Mouse (Mus musculus) liver, embryonic 15.5 days (tissue): ENCODE results near the gene Lipc. TPM values are rescaled to one million over a fixed set of nuclear protein-coding genes. Genes with fewer than 3 reads are reported as not detected.
A peak's percentile ranks its signal among the peaks of the same experiment; 100 is the strongest.

ENCODE experiments used
- ATAC-seq: fragments of 200-750 bp; cut with Nextera tagmentation; 2 replicates; pipeline ENCODE4 v1.8.0; 2017; ENCODE audit warnings: moderate number of reproducible peaks, mild to moderate bottlenecking, moderate library complexity; ENCODE audit not compliant: insufficient read depth
- H3K27ac ChIP-seq: fragments of 300-500 bp; sonication (generic); replicated peaks from 2 replicates; pipeline ENCODE4 v1.5.1; 2015; ENCODE audit warnings: mild to moderate bottlenecking, inconsistent platforms
- H3K27me3 ChIP-seq: fragments of 300-500 bp; sonication (generic); 2 replicates; pipeline ENCODE4 v1.6.1; 2015; ENCODE audit warnings: mild to moderate bottlenecking, inconsistent platforms
- H3K36me3 ChIP-seq: fragments of 300-500 bp; sonication (generic); replicated peaks from 2 replicates; pipeline ENCODE4 v1.6.1; 2015; ENCODE audit warnings: moderate library complexity, mild to moderate bottlenecking, inconsistent platforms
- H3K4me1 ChIP-seq: fragments of 300-500 bp; sonication (generic); replicated peaks from 2 replicates; pipeline ENCODE4 v1.6.1; 2015; ENCODE audit warnings: inconsistent platforms
- H3K4me2 ChIP-seq: fragments of 300-500 bp; sonication (generic); 2 replicates; pipeline ENCODE4 v1.6.1; 2015; ENCODE audit warnings: moderate library complexity, mild to moderate bottlenecking, inconsistent platforms
- H3K4me3 ChIP-seq: fragments of 300-500 bp; sonication (generic); replicated peaks from 2 replicates; pipeline ENCODE4 v1.5.1; 2015; ENCODE audit warnings: mild to moderate bottlenecking, inconsistent platforms
- H3K9ac ChIP-seq: fragments of 300-500 bp; sonication (generic); 2 replicates; pipeline ENCODE4 v1.6.1; 2015; ENCODE audit warnings: moderate library complexity, mild to moderate bottlenecking, inconsistent platforms
- H3K9me3 ChIP-seq: fragments of 300-500 bp; sonication (generic); replicated peaks from 2 replicates; pipeline ENCODE4 v1.6.1; 2016; ENCODE audit warnings: inconsistent platforms
- WGBS: fragments of 180-500 bp; shearing (Covaris S2); methylation state at CpG from one replicate; pipeline ENCODE4 v1.1.7; 2015; ENCODE audit warnings: mixed read lengths; ENCODE audit not compliant: insufficient replicate concordance; 5-methylcytosine and 5-hydroxymethylcytosine counted together
- polyA plus RNA-seq: library from polyadenylated mRNA; unstranded; fragments of >200 nt; fragmentation: Nextera tagmentation; extraction: Ambion mirVana; gene quantifications from 2 replicates; pipeline ENCODE4 v1.2.1, GENCODE M21; 2015

Gene Lipc
- polyA plus RNA-seq, 1 experiment from 2014 or later: 39.5 TPM

DNA sequence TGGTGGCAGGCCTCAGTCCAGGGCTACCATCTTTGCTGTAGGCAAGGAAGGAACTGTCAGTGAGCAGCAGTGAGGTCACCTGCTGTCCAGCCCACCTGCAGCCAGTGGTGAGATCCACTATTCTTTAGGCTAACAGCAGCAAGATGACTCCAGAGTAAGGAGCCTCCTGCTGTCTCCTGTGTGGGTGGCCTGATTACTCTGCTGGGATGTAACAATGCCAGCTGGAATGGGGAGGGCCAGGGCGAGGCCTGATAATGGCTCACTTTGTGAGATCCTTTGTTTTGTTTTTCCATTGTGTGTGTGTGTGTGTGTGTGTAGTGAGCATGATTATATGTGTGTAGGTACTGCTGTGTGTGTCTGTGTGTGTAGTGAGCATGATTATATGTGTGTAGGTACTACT, 134.6 kb downstream of the Lipc start:
- WGBS: 59% methylated on average over 1 of the region's 1 CpGs
- ATAC-seq: no peak
- H3K4me3 ChIP-seq: no peak overlapping the region
- peaks cover 7% of the 10 kb centered on the region; the same call in 1 of the 2 replicates for H3K4me1 ChIP-seq
- no peak overlapping the region for H3K9ac ChIP-seq
- H3K9me3 ChIP-seq: no peaks in the 10 kb centered on the region
- no peak overlapping the region for H3K27ac ChIP-seq
- H3K4me2 ChIP-seq: no peak overlapping the region
- H3K36me3 ChIP-seq: no peaks in the 10 kb centered on the region
- no peaks in the 10 kb centered on the region for H3K27me3 ChIP-seq

DNA sequence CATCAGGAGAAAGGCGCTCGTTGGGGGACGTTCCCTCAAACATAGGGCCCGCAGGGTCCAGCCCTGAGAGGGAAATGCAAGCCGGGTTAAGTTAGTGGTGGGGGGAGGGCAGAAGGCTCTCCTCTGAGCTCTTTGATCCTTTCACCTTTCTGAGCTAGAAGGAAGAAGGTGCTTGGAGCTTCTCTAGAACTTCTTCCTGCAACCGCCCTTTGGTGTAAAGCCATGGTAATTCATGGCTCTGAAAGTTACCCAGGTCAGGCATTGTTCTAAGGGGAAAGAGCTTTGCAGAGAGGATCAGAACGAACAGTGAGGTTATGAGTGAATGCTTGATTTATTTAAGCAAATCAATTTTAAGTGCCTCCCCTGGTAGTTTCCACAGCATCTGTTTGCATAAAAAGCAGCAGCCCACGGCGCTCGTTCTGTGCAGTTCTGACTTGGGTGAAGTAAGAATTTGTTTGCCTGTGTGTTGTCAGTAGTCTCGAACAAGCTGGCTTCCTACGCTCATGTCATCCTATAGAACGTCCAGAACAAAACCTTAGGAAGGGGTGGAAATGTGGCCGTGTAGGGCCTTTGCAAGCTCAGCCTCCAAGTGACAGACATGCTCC, 135.2 kb downstream of the Lipc start:
- peaks cover 7% of the 10 kb centered on the region; the same call in 1 of the 2 replicates for H3K4me1 ChIP-seq
- ATAC-seq: no peak
- H3K27me3 ChIP-seq: no peaks in the 10 kb centered on the region
- H3K4me3 ChIP-seq: no peak overlapping the region
- no peak overlapping the region for H3K4me2 ChIP-seq
- WGBS: 76% methylated on average over 14 of the region's 14 CpGs
- no peaks in the 10 kb centered on the region for H3K9me3 ChIP-seq
- no peaks in the 10 kb centered on the region for H3K36me3 ChIP-seq
- no peak overlapping the region for H3K9ac ChIP-seq
- no peak overlapping the region for H3K27ac ChIP-seq

DNA sequence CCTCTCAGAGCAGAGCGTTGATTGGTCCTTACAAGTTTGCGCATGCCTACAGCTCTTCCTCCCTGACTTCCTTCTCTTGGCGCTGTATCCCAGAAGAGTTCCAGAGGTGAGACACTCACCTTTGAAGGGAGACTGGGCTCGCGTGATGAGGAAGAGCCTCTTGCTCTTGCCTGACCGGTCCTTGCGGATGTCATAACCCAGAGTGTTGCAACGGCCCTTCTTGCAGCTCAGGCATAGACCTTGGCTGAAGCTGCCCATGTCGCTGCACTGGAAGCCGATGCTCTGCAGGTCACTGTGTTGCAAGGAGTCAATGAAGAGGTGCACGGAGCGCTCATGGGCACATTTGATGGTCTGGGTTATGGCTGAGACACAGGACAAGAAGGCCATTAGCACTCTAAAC, 139.5 kb downstream of the Lipc start:
- 82% methylated on average over 12 of the region's 12 CpGs for whole genome bisulfite sequencing
- peak; percentile 29; the same call in 1 of the 2 replicates for ATAC-seq
- no peak overlapping the region for H3K27ac ChIP-seq

DNA sequence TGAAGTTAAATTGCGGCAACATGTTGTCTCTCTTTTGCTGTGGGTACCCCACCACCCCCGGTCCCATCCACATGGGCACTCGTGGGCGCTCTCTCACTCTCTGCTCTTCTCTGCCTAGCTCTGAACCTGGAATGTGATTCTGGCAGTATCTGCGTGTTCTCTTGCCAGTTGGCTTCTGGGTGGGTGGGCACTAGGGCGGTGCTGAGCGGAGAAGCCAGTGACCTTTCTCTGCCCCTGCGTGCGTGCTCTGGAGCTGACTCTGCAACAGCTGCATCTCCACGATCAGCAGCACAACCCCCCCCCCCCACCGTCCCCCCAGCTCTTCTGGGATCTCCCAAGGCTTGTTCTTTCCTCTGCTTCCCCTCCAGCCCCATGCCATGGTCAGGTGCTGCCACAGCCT, 144.3 kb downstream of the Lipc start:
- Histone ChIP-seq H3K4me3 (no peak overlapping the region), H3K4me1 (peaks cover 10% of the 10 kb centered on the region), H3K36me3 (no peaks in the 10 kb centered on the region; the same call in 1 of the 2 replicates), H3K4me2 (no peak overlapping the region), H3K27ac (no peak overlapping the region), H3K27me3 (no peaks in the 10 kb centered on the region), H3K9ac (no peak overlapping the region), H3K9me3 (no peaks in the 10 kb centered on the region)
- no peak for ATAC-seq
- 77% methylated on average over 10 of the region's 11 CpGs for whole genome bisulfite sequencing

More for the DNA sequence above, 139.5 kb downstream of the Lipc start:
- no peak overlapping the region for H3K9ac ChIP-seq
- H3K4me3 ChIP-seq: no peak overlapping the region
- no peaks in the 10 kb centered on the region for H3K36me3 ChIP-seq
- H3K9me3 ChIP-seq: no peaks in the 10 kb centered on the region
- peaks cover 11% of the 10 kb centered on the region; the same call in 1 of the 2 replicates for H3K4me1 ChIP-seq
- H3K27me3 ChIP-seq: no peaks in the 10 kb centered on the region
- no peak overlapping the region for H3K4me2 ChIP-seq

DNA sequence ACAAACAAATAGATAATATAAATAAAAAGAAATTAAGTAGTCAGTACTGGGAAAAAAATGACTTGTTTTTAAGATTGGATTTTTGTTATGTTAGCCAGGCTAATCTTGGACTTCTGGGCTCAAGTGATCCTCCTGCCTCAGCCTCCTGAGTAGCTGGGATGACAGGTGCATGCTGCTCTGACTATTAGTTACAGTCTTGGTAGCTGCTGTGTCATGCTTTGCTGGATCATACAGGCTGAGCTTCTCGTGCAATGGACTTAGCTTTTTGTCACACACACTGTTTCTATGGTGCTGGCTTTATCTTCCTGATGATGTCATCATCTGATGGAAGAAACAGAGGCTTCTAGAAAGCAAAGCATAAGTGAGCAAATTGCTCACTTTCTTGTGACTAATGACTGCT, 146.0 kb downstream of the Lipc start:
- Histone ChIP-seq H3K9ac (no peak overlapping the region), H3K4me3 (no peak overlapping the region), H3K4me2 (no peak overlapping the region), H3K36me3 (no peaks in the 10 kb centered on the region; the same call in 1 of the 2 replicates), H3K4me1 (peaks cover 18% of the 10 kb centered on the region), H3K9me3 (no peaks in the 10 kb centered on the region), H3K27me3 (no peaks in the 10 kb centered on the region), H3K27ac (no peak overlapping the region)
- 28% methylated on average over 1 of the region's 1 CpGs for WGBS
- no peak for ATAC-seq

DNA sequence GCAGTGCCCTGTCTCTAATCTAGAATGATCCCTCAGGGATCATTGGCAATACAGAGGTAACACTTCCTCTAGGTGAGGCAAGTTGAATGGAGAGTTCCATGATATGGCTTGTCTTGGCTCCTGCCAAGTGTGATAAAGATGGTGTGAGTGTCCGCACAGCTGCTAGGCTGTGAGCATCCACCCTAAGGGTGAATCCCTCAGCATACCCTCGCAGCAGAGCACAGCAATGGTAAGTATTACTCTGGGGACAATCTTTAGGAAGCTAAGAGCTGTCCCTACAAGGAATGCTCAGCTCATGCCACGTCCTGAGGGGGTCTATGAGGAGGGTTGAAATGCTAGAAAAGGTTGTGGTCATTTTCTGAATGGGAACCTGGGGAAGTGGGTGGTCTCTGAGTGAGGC, 149.2 kb downstream of the Lipc start:
- Histone ChIP-seq H3K4me1 (peaks cover 17% of the 10 kb centered on the region), H3K9me3 (no peaks in the 10 kb centered on the region), H3K4me2 (no peak overlapping the region), H3K4me3 (no peak overlapping the region), H3K36me3 (no peaks in the 10 kb centered on the region; the same call in 1 of the 2 replicates), H3K27me3 (no peaks in the 10 kb centered on the region), H3K27ac (no peak overlapping the region), H3K9ac (no peak overlapping the region)
- WGBS: 59% methylated on average over 3 of the region's 3 CpGs
- no peak for ATAC-seq

DNA sequence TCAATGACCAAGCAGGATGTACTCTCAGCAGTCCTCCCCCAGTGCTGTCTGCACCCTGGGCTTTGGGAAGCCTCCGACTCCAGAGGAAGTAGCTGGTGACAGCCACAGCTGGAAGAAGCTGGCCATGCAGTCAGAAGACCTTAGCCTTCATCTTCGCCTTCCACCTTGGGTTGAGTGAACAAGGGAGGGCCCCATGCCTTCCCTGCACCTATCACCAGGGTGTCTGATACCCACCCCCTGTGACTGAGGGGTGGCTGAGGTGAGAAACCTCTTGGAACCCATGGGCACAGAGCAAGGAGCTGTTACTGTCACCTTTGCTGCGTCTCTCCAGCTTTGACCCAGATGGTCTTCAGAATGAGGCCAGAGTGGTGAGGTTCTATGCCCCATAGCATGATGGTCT, 150.3 kb downstream of the Lipc start:
- ATAC-seq: no peak
- H3K9ac ChIP-seq: no peak overlapping the region; the same call in 1 of the 2 replicates
- no peak overlapping the region for H3K4me2 ChIP-seq
- H3K27me3 ChIP-seq: no peaks in the 10 kb centered on the region
- H3K36me3 ChIP-seq: no peaks in the 10 kb centered on the region; the same call in 1 of the 2 replicates
- H3K4me1 ChIP-seq: peaks cover 17% of the 10 kb centered on the region
- no peaks in the 10 kb centered on the region for H3K9me3 ChIP-seq
- H3K4me3 ChIP-seq: no peak overlapping the region
- H3K27ac ChIP-seq: no peak overlapping the region
- 60% methylated on average over 3 of the region's 3 CpGs for WGBS

DNA sequence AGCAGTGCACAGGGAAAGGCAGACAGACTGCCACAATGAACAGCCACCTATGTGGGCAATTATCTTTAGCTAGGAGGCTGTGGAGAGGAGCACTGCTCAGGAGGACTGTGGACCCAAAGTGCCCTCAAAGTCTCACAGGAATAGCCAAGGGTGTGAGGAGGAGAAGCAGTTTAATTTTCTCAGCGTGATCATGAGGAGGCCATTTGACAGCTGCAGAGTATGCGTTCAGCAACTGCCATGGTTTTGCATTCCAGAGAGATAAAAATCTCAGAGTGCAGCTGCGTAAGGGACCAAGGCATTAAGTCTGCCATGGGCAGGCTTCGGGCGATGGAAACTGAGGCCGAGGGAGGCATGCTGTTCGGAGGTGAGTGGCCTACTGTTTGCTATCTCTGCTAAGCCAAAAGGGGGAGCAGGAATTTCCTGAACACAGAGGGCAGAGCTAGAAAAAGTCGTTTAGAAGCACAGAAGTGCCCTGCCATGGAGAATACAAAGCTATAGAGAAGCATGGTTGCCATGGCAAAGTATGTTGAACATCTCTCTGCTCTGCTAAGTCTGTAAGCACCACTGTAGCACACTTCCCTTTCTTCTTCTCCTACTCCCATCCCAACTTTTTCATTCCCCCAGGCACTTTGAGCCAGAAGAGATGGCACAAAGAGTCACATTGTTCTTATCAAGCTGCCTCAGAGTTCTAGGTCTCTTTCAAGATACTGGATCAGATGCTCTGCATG, 151.3 kb downstream of the Lipc start:
- H3K27ac ChIP-seq: no peak overlapping the region
- ATAC-seq: no peak
- no peak overlapping the region for H3K9ac ChIP-seq
- peaks cover 17% of the 10 kb centered on the region for H3K4me1 ChIP-seq
- no peaks in the 10 kb centered on the region for H3K27me3 ChIP-seq
- H3K9me3 ChIP-seq: no peaks in the 10 kb centered on the region
- no peak overlapping the region for H3K4me3 ChIP-seq
- 51% methylated on average over 8 of the region's 8 CpGs for WGBS
- H3K4me2 ChIP-seq: no peak overlapping the region
- no peaks in the 10 kb centered on the region; the same call in 1 of the 2 replicates for H3K36me3 ChIP-seq

DNA sequence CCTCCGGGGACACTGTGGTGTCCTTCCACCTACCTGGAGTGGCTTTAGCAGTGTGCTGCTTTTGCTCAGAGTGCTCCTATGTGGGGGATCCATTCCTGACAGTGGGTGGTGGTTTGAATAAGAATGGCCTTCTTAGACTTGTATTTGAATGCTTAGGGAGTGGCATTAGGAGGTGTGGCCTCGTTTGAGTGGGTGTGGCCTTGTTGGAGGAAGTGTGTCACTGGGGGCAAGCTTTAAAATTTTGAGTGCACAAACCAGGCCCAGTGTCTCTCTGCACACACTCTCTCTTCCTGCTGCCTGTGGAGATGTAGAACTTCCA, 156.6 kb downstream of the Lipc start:
- H3K36me3 ChIP-seq: no peaks in the 10 kb centered on the region
- no peak overlapping the region for H3K9ac ChIP-seq
- H3K4me2 ChIP-seq: no peak overlapping the region
- no peaks in the 10 kb centered on the region for H3K27me3 ChIP-seq
- no peak for ATAC-seq
- no peaks in the 10 kb centered on the region for H3K9me3 ChIP-seq
- H3K4me3 ChIP-seq: no peak overlapping the region
- H3K4me1 ChIP-seq: peaks cover 3% of the 10 kb centered on the region; the same call in 1 of the 2 replicates
- no peak overlapping the region for H3K27ac ChIP-seq
- WGBS: 54% methylated on average over 2 of the region's 2 CpGs

DNA sequence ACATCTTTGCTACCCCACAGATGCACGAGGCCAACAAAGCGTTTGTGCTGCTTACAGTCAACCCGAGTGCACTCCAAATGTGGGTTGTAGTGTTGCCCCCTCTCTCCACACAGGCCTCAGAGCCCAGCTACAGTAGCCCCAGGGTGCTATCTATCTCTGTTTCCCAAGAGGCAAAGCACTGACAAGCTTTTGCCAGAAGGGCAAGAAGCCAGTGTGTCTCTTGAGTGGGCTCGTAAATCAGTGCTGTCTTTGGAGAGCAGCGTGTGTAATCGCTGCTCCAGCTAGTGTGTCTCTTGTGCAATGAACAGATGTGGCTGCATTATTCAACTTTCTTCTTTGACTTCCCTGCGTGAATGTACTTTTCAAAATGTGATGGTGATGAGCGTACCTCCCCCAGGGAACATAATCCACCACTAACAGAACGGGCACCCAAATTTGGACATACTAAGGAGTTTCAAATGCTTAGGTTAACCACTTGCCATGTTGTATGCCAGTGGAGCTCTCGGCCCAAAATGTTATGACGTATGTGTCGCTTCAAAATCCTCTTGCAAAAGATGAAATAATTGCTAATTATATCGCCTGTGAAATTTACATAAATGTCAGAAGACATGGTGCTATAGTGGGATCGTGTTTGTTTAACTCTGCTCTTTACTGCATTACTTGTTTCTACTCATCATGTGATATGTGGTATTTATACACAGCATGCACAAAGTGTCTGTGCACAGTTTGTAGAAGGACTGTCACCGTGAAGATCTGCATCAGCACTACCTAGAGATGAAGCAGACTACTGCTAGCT, 157.2 kb downstream of the Lipc start:
- ATAC-seq: no peak
- peaks cover 3% of the 10 kb centered on the region; the same call in 1 of the 2 replicates for H3K4me1 ChIP-seq
- H3K4me2 ChIP-seq: no peak overlapping the region
- no peak overlapping the region for H3K4me3 ChIP-seq
- no peaks in the 10 kb centered on the region for H3K27me3 ChIP-seq
- H3K36me3 ChIP-seq: no peaks in the 10 kb centered on the region
- H3K9me3 ChIP-seq: no peaks in the 10 kb centered on the region
- 78% methylated on average over 15 of the region's 15 CpGs for WGBS
- H3K27ac ChIP-seq: no peak overlapping the region
- H3K9ac ChIP-seq: no peak overlapping the region

DNA sequence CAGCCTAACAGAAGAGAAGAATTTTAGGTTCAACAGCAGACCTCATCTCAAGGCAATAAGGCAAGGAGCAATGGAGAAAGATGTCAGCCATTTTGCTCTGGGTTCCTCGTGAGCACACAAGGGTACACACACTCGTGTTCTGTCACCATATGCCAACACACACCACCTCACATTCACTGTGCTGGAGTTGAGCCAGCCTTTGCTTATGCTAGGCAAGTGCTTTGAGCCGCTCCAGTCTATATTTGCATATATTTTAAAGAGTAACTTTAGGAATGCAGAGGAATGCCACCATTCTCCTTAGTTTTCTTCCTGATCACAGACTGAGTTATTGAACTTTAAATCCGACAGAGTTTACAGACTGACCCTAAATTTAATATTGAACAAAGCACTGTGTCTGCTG, 161.4 kb downstream of the Lipc start:
- peaks cover 3% of the 10 kb centered on the region; the same call in 1 of the 2 replicates for H3K4me1 ChIP-seq
- peaks cover 15% of the 10 kb centered on the region; the same call in 1 of the 2 replicates for H3K36me3 ChIP-seq
- H3K27me3 ChIP-seq: no peaks in the 10 kb centered on the region
- ATAC-seq: no peak
- no peak overlapping the region for H3K4me2 ChIP-seq
- H3K27ac ChIP-seq: no peak overlapping the region
- 85% methylated on average over 4 of the region's 4 CpGs for WGBS
- no peak overlapping the region for H3K4me3 ChIP-seq
- no peaks in the 10 kb centered on the region for H3K9me3 ChIP-seq
- H3K9ac ChIP-seq: no peak overlapping the region
